Mouse (Mus musculus): ENCODE measurements around the gene Zfp511. TPM values are rescaled to one million over a fixed set of nuclear protein-coding genes. Genes with fewer than 3 reads are reported as not detected.

Zfp511 gene
- polyA plus RNA-seq (2014; fragmentation: Nextera tagmentation; extraction: Ambion mirVana), result 36.3 and 43.1 TPM in 2 replicates

GRCm38 (mm10) chr7:140036281-140037170, at the start of gene Zfp511, which contains the start of gene Tubgcp2:
Gene Zfp511 (plus strand): TSS chr7:140036391.
Gene Tubgcp2 (minus strand): TSS chr7:140036669.
- ATAC-seq (ENCODE audit: low FRiP score), result peak; percentile 97
- H3K4me3 ChIP-seq (ENCODE audit: low read depth, low read length), result peak within 1 kb of the TSS; percentile 86
- peak within 1 kb of the TSS; percentile 88 for H3K9ac ChIP-seq (ENCODE audit: low read length)
- H3K4me1 ChIP-seq (ENCODE audit: control insufficient read depth, insufficient read depth, low read length), result peaks cover 14% of the 10 kb centered on the region
- WGBS, result 2% methylated on average over 66 of the region's 69 CpGs
- H3K36me3 ChIP-seq (ENCODE audit: control insufficient read depth, insufficient read depth, low read length), result peaks cover 7% of the 10 kb centered on the region; the same call in 1 of the 2 replicates
- H3K4me2 ChIP-seq, result peak within 1 kb of the TSS; percentile 82
- DNase-seq (ENCODE audit: low spot score, missing footprints), result peak; percentile 99
- H3K27me3 ChIP-seq (ENCODE audit: control insufficient read depth, insufficient read depth, low read length), result no peaks in the 10 kb centered on the region
- H3K27ac ChIP-seq (ENCODE audit: low read depth, low read length), result peak within 1 kb of the TSS; percentile 33; the same call in 1 of the 2 replicates
- H3K9me3 ChIP-seq (ENCODE audit: control insufficient read depth, low read length), result no peaks in the 10 kb centered on the region

DNA sequence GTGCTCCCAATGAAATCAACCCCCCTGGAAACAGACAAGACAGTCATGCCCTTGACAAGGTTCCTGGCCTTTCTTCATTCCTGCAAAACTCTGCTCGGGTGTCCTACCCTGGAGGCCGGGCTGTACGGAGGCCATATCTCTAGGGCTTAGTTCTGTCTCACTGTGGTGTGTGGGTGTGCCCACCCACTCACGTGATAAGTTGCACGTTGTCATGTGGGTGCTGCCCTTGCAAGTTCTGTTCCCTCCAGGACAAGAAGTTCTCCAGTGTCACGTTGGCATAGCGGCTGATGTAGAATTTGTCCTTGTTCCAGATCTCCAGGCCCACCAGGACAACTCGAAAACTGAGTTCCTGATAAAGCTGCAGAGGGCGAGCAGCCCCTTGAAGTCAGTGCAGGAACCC, 47.9 kb upstream of the Zfp511 start:
- Histone ChIP-seq H3K27me3 (ENCODE audit: control insufficient read depth, insufficient read depth, low read length) (no peaks in the 10 kb centered on the region), H3K4me1 (ENCODE audit: control insufficient read depth, insufficient read depth, low read length) (no peaks in the 10 kb centered on the region), H3K4me3 (ENCODE audit: low read depth, low read length) (no peak overlapping the region), H3K9me3 (ENCODE audit: control insufficient read depth, low read length) (no peaks in the 10 kb centered on the region), H3K4me2 (no peak overlapping the region), H3K27ac (ENCODE audit: low read depth, low read length) (no peak overlapping the region), H3K36me3 (ENCODE audit: control insufficient read depth, insufficient read depth, low read length) (no peaks in the 10 kb centered on the region), H3K9ac (ENCODE audit: low read length) (no peak overlapping the region)
- 87% methylated on average over 9 of the region's 9 CpGs for WGBS
- DNase-seq (ENCODE audit: low spot score, missing footprints) (no peak), ATAC-seq (ENCODE audit: low FRiP score) (no peak)

DNA sequence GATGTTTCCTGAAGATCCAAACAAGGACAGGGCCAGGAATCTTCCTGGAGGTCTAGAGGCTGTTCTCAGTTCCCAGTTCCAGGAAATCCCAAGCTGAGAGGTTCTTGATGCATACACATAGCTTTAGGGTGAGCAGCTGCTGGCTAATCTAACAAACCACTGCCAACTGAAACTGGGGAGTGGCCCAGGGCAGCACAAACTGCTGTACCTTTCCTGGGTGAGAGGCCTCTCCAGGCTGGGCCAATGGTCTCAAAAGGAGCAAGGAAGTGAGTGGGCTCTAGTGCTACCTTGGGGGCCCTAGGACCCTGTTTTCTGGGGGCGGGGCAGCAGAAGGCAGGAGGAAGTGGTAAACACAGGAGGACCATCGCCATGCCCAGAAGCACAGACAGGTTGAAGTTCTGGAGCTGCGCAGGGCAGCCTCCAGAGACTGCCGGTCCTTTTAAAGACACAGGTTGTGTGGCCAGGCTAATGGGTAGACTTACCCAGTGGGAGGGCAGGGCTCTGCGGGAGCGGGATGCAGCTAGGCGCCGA, 45.3 kb upstream of the Zfp511 start:
- no peak overlapping the region for H3K27ac ChIP-seq (ENCODE audit: low read depth, low read length)
- H3K4me3 ChIP-seq (ENCODE audit: low read depth, low read length), result no peak overlapping the region
- no peak overlapping the region for H3K4me2 ChIP-seq
- no peaks in the 10 kb centered on the region for H3K27me3 ChIP-seq (ENCODE audit: control insufficient read depth, insufficient read depth, low read length)
- ATAC-seq (ENCODE audit: low FRiP score) (no peak), DNase-seq (ENCODE audit: low spot score, missing footprints) (peak; percentile 33)
- H3K4me1 ChIP-seq (ENCODE audit: control insufficient read depth, insufficient read depth, low read length), result no peaks in the 10 kb centered on the region
- H3K9ac ChIP-seq (ENCODE audit: low read length), result no peak overlapping the region
- H3K36me3 ChIP-seq (ENCODE audit: control insufficient read depth, insufficient read depth, low read length), result peaks cover 4% of the 10 kb centered on the region; the same call in 1 of the 2 replicates
- H3K9me3 ChIP-seq (ENCODE audit: control insufficient read depth, low read length), result no peaks in the 10 kb centered on the region
- 71% methylated on average over 8 of the region's 8 CpGs for WGBS

GRCm38 (mm10) chr7:139992406-139992805, 43.8 kb upstream of the Zfp511 start, which contains the start of gene Adam8:
Gene Adam8 (minus strand): TSS chr7:139992562.
- DNase-seq (ENCODE audit: low spot score, missing footprints) (no peak), ATAC-seq (ENCODE audit: low FRiP score) (no peak; the same call in 1 of the 2 replicates)
- Histone ChIP-seq H3K4me2 (no peak within 1 kb of the TSS), H3K27ac (ENCODE audit: low read depth, low read length) (no peak within 1 kb of the TSS), H3K4me3 (ENCODE audit: low read depth, low read length) (no peak within 1 kb of the TSS), H3K4me1 (ENCODE audit: control insufficient read depth, insufficient read depth, low read length) (no peaks in the 10 kb centered on the region), H3K9me3 (ENCODE audit: control insufficient read depth, low read length) (no peaks in the 10 kb centered on the region), H3K9ac (ENCODE audit: low read length) (no peak within 1 kb of the TSS), H3K36me3 (ENCODE audit: control insufficient read depth, insufficient read depth, low read length) (peaks cover 5% of the 10 kb centered on the region; the same call in 1 of the 2 replicates), H3K27me3 (ENCODE audit: control insufficient read depth, insufficient read depth, low read length) (no peaks in the 10 kb centered on the region)
- 32% methylated on average over 7 of the region's 7 CpGs for WGBS

DNA sequence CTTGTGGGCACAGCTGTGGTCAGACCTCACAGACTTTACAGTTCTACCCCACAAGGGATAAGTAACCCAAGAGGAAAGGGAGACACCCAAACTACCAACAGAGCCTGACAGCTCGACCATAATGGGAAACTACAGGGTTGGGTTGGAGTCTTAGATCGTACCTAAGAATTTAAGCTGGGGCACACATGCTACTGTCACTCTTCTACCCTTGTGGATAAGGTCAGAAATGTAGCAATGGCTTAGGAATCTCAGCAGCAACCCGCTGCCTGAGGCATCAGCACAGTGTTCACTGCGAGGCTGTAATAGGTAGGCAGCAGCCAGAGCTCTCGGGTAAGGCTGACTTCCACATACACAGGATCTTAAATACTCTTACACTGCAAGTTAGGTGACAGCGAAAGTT, 42.7 kb upstream of the Zfp511 start:
- ATAC-seq (ENCODE audit: low FRiP score) (no peak), DNase-seq (ENCODE audit: low spot score, missing footprints) (no peak)
- Histone ChIP-seq H3K9me3 (ENCODE audit: control insufficient read depth, low read length) (no peaks in the 10 kb centered on the region), H3K27me3 (ENCODE audit: control insufficient read depth, insufficient read depth, low read length) (no peaks in the 10 kb centered on the region), H3K4me2 (no peak overlapping the region), H3K4me3 (ENCODE audit: low read depth, low read length) (no peak overlapping the region), H3K36me3 (ENCODE audit: control insufficient read depth, insufficient read depth, low read length) (peaks cover 7% of the 10 kb centered on the region; the same call in 1 of the 2 replicates), H3K27ac (ENCODE audit: low read depth, low read length) (no peak overlapping the region), H3K9ac (ENCODE audit: low read length) (no peak overlapping the region), H3K4me1 (ENCODE audit: control insufficient read depth, insufficient read depth, low read length) (no peaks in the 10 kb centered on the region)
- 86% methylated on average over 6 of the region's 6 CpGs for WGBS

GRCm38 (mm10) chr7:139994202-139994601, 42.0 kb upstream of the Zfp511 start:
- H3K9ac ChIP-seq (ENCODE audit: low read length), result no peak overlapping the region
- no peaks in the 10 kb centered on the region for H3K27me3 ChIP-seq (ENCODE audit: control insufficient read depth, insufficient read depth, low read length)
- H3K9me3 ChIP-seq (ENCODE audit: control insufficient read depth, low read length), result no peaks in the 10 kb centered on the region
- H3K4me1 ChIP-seq (ENCODE audit: control insufficient read depth, insufficient read depth, low read length), result no peaks in the 10 kb centered on the region
- DNase-seq (ENCODE audit: low spot score, missing footprints) (peak; percentile 68), ATAC-seq (ENCODE audit: low FRiP score) (no peak)
- H3K36me3 ChIP-seq (ENCODE audit: control insufficient read depth, insufficient read depth, low read length), result peaks cover 7% of the 10 kb centered on the region; the same call in 1 of the 2 replicates
- H3K4me2 ChIP-seq, result no peak overlapping the region
- no peak overlapping the region for H3K27ac ChIP-seq (ENCODE audit: low read depth, low read length)
- H3K4me3 ChIP-seq (ENCODE audit: low read depth, low read length), result no peak overlapping the region
- WGBS, result 79% methylated on average over 4 of the region's 4 CpGs

GRCm38 (mm10) chr7:139994676-139995075, 41.5 kb upstream of the Zfp511 start:
- DNase-seq (ENCODE audit: low spot score, missing footprints), result peak; percentile 93
- H3K27me3 ChIP-seq (ENCODE audit: control insufficient read depth, insufficient read depth, low read length), result no peaks in the 10 kb centered on the region
- 34% methylated on average over 3 of the region's 3 CpGs for WGBS
- H3K4me2 ChIP-seq, result no peak overlapping the region
- H3K27ac ChIP-seq (ENCODE audit: low read depth, low read length), result no peak overlapping the region
- ATAC-seq (ENCODE audit: low FRiP score), result no peak
- no peaks in the 10 kb centered on the region for H3K4me1 ChIP-seq (ENCODE audit: control insufficient read depth, insufficient read depth, low read length)
- H3K4me3 ChIP-seq (ENCODE audit: low read depth, low read length), result no peak overlapping the region
- no peak overlapping the region for H3K9ac ChIP-seq (ENCODE audit: low read length)
- H3K36me3 ChIP-seq (ENCODE audit: control insufficient read depth, insufficient read depth, low read length), result peaks cover 9% of the 10 kb centered on the region; the same call in 1 of the 2 replicates
- H3K9me3 ChIP-seq (ENCODE audit: control insufficient read depth, low read length), result no peaks in the 10 kb centered on the region

DNA sequence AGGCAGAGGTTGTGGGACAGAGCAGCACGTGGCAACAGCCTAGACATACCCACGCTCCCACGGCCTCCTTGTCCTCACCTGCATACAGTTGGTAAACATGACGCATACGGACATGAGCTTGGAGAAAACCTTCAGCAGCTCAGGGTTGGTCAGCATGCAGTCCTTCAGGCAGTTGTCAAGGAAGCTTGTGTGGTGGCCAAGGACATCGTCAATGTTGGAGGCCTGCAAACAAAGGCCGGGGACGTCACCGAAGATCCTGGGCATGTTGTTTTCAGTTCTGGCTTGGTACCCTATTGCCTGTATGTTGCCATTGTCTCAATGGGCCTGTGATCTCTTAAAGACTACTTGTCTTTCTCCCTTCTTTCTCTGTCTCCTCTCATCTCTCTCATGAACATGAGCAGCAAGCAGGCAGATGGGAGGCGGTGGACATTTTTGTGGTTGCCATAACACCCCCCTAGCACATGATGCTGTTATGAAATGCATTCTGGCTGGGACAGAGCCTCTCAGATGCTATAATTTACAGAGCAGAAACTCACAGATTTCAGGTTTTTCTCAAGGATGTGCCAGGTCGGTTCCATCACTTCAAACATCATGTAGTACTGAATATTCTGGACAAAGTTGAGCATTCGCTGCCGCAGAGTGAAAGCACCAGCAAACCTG, 37.4 kb upstream of the Zfp511 start:
- 97% methylated on average over 13 of the region's 13 CpGs for WGBS
- no peak overlapping the region for H3K4me2 ChIP-seq
- DNase-seq (ENCODE audit: low spot score, missing footprints), result peak; percentile 28
- H3K27ac ChIP-seq (ENCODE audit: low read depth, low read length), result no peak overlapping the region
- H3K36me3 ChIP-seq (ENCODE audit: control insufficient read depth, insufficient read depth, low read length), result peaks cover 21% of the 10 kb centered on the region; the same call in 1 of the 2 replicates
- no peak overlapping the region for H3K9ac ChIP-seq (ENCODE audit: low read length)
- no peak for ATAC-seq (ENCODE audit: low FRiP score)
- H3K4me1 ChIP-seq (ENCODE audit: control insufficient read depth, insufficient read depth, low read length), result no peaks in the 10 kb centered on the region
- H3K27me3 ChIP-seq (ENCODE audit: control insufficient read depth, insufficient read depth, low read length), result no peaks in the 10 kb centered on the region
- no peak overlapping the region for H3K4me3 ChIP-seq (ENCODE audit: low read depth, low read length)
- H3K9me3 ChIP-seq (ENCODE audit: control insufficient read depth, low read length), result no peaks in the 10 kb centered on the region
